Mouse (Mus musculus) neural tube, embryonic 11.5 days (tissue): ENCODE measurements around the gene Rfesd. TPM values are rescaled to one million over a fixed set of nuclear protein-coding genes. Genes with fewer than 3 reads are reported as not detected.

Experiments used
- ATAC-seq: fragments of 200-750 bp; cut with Nextera tagmentation; 2 replicates; pipeline ENCODE4 v1.8.0; 2017; ENCODE audit warnings: moderate number of reproducible peaks, mild to moderate bottlenecking, moderate TSS enrichment, moderate library complexity; ENCODE audit not compliant: insufficient read depth, low FRiP score, low TSS enrichment
- DNase-seq: peaks from one replicate; pipeline ENCODE4 v3.0.0-alpha.2; 2015; ENCODE audit warnings: low spot score
- H3K27ac ChIP-seq: fragments of 300-500 bp; sonication (generic); 2 replicates; pipeline ENCODE4 v1.5.1; 2014; ENCODE audit warnings: low read depth, mild to moderate bottlenecking, low read length
- H3K27me3 ChIP-seq: fragments of 300-500 bp; sonication (generic); 2 replicates; pipeline ENCODE4 v1.6.1; 2014; ENCODE audit warnings: mild to moderate bottlenecking, low read length, mixed read lengths; ENCODE audit not compliant: control insufficient read depth, insufficient read depth
- H3K36me3 ChIP-seq: fragments of 300-500 bp; sonication (generic); 2 replicates; pipeline ENCODE4 v1.6.1; 2014; ENCODE audit warnings: mild to moderate bottlenecking, low read length, moderate library complexity, mixed read lengths; ENCODE audit not compliant: control insufficient read depth, insufficient read depth
- H3K4me1 ChIP-seq: fragments of 300-500 bp; sonication (generic); 2 replicates; pipeline ENCODE4 v1.6.1; 2014; ENCODE audit warnings: low read length, mixed read lengths; ENCODE audit not compliant: control insufficient read depth, insufficient read depth
- H3K4me2 ChIP-seq: fragments of 300-500 bp; sonication (generic); 2 replicates; pipeline ENCODE4 v1.6.1; 2014; ENCODE audit warnings: low read depth, mild to moderate bottlenecking, moderate library complexity
- H3K4me3 ChIP-seq: fragments of 300-500 bp; sonication (generic); 2 replicates; pipeline ENCODE4 v1.5.1; 2014; ENCODE audit warnings: low read depth, low read length
- H3K9ac ChIP-seq: fragments of 300-500 bp; sonication (generic); 2 replicates; pipeline ENCODE4 v1.6.1; 2014; ENCODE audit warnings: mild to moderate bottlenecking, low read length
- H3K9me3 ChIP-seq: fragments of 300-500 bp; sonication (generic); 2 replicates; pipeline ENCODE4 v1.6.1; 2016; ENCODE audit warnings: low read length; ENCODE audit not compliant: control insufficient read depth
- WGBS: fragments of 180-500 bp; shearing (Covaris S2); extraction: QIAGEN DNeasy Blood & Tissue Kit; methylation state at CpG from one replicate; pipeline ENCODE4 v1.1.7; 2014; 5-methylcytosine and 5-hydroxymethylcytosine counted together
- polyA plus RNA-seq: library from polyadenylated mRNA; unstranded; fragments of >200 nt; fragmentation: Nextera tagmentation; extraction: Ambion mirVana; gene quantifications from 2 replicates; pipeline ENCODE4 v1.2.1, GENCODE M21; 2014

Gene Rfesd
- polyA plus RNA-seq, 1 experiment from 2014 or later = 14.8 TPM

- WGBS = 86% methylated on average over 1 of the region's 1 CpGs
- H3K9ac ChIP-seq = no peak within 1 kb of the TSS
- H3K4me3 ChIP-seq = no peak within 1 kb of the TSS
- ATAC-seq = no peak
- no peaks in the 10 kb centered on the region for H3K9me3 ChIP-seq
- no peak within 1 kb of the TSS for H3K4me2 ChIP-seq
- H3K27me3 ChIP-seq = no peaks in the 10 kb centered on the region
- no peaks in the 10 kb centered on the region for H3K4me1 ChIP-seq
- no peak for DNase-seq
- H3K36me3 ChIP-seq = no peaks in the 10 kb centered on the region
- H3K27ac ChIP-seq = no peak within 1 kb of the TSS
Observed at GRCm38 (mm10) chr13:75966850-75967249, 51.7 kb downstream of the Rfesd start, which contains the start of gene Spata9. Gene Spata9 (plus strand): TSS chr13:75967150.

GRCm38 (mm10) chr13:75955357-75955992 lies 63.0 kb downstream of the Rfesd start:
- DNase-seq (no peak), ATAC-seq (no peak)
- Histone ChIP-seq H3K4me3 (no peak overlapping the region), H3K36me3 (no peaks in the 10 kb centered on the region), H3K4me2 (no peak overlapping the region), H3K27me3 (no peaks in the 10 kb centered on the region), H3K9me3 (no peaks in the 10 kb centered on the region), H3K27ac (no peak overlapping the region), H3K9ac (no peak overlapping the region), H3K4me1 (no peaks in the 10 kb centered on the region)

Other genes starting within 250 kb of the Rfesd start
- gene Glrx, start 178.9 kb downstream of the Rfesd start, polyA plus RNA-seq = 39.5 and 39.6 TPM in 2 replicates
- gene Rhobtb3, start 74.8 kb downstream of the Rfesd start, polyA plus RNA-seq = 58.6 and 62.5 TPM in 2 replicates
- 0.29 and 1.0 TPM in 2 replicates for gene Spata9, start 51.6 kb downstream of the Rfesd start, polyA plus RNA-seq
- gene Gpr150, start 38.3 kb upstream of the Rfesd start, polyA plus RNA-seq = 0.31 and 0.65 TPM in 2 replicates
- gene Arsk, start 79.9 kb upstream of the Rfesd start, polyA plus RNA-seq = 5.3 and 6.6 TPM in 2 replicates
- 15.8 and 17.1 TPM in 2 replicates for gene Ttc37, start 80.0 kb upstream of the Rfesd start, polyA plus RNA-seq